Mouse (Mus musculus): ENCODE results near the gene Ell.

DNA sequence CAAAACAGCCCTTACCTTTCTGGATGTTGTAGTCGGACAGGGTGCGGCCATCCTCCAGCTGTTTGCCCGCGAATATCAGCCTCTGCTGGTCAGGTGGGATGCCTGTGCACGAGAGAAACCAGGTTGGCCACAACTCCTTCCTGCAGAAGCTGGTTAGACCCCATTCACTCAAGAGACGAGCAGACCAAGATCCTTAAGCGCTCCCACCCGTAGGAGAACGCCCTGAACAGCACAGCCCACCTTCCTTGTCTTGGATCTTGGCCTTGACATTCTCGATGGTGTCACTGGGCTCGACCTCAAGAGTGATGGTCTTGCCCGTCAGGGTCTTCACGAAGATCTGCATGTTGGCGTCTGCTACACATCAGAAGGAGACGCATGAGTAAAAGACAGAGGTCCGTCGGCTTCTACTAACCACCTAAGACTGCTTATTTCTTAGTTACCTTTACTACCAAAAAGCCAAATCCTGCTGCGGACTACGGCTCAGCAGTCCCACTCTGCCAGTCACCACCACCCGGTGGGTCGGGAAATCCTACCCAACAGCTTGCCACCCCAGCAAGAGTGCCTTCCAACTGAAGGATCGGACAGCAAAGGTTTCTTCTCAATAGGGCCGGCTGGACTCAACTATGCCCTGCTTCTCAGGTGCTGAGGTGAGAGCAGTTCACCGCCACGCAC, 29.8 kb upstream of the Ell start:
- no peak for TF ChIP-seq POLR2A (IDR thresholded peaks at IDR 0.05; ENCODE audit: low read depth, low read length)
- TF ChIP-seq CTCF (IDR thresholded peaks at IDR 0.05; ENCODE audit: borderline replicate concordance, insufficient read depth, low read length): no peak

All from embryonic fibroblast, embryonic 13.5 days (primary cell).